ENCODE assay signal across 7 mouse cellular contexts in genomic region chr3:9064266-9065031, GRCm38 (mm10).
DNase-seq lines count a peak whose midpoint lies in the region; ATAC-seq and TF ChIP-seq lines count a peak whose summit lies in the region.

No protein-coding gene starts in this region.

- H3K27ac ChIP-seq in ES-E14 (ENCODE audit: insufficient read depth, low read depth, low read length, poor library complexity, severe bottlenecking), result no peak overlapping the region
- H3K27ac ChIP-seq in embryonic facial prominence, embryonic 11.5 days (replicated peaks; ENCODE audit: low read depth, low read length), result no peak overlapping the region
- H3K27ac ChIP-seq in hindbrain, embryonic 14.5 days, result no peak overlapping the region
- no peak overlapping the region for H3K27ac ChIP-seq in stomach, embryonic 14.5 days (ENCODE audit: low read length)

- H3K36me3 ChIP-seq in ES-E14 (ENCODE audit: control insufficient read depth, insufficient read depth, low read length, poor library complexity, severe bottlenecking), result no peaks in the 10 kb centered on the region
- no peaks in the 10 kb centered on the region for H3K36me3 ChIP-seq in embryonic facial prominence, embryonic 11.5 days (replicated peaks; ENCODE audit: control insufficient read depth, insufficient read depth, low read depth, low read length)
- H3K36me3 ChIP-seq in hindbrain, embryonic 14.5 days (replicated peaks; ENCODE audit: control insufficient read depth, insufficient read depth), result no peaks in the 10 kb centered on the region
- no peaks in the 10 kb centered on the region for H3K36me3 ChIP-seq in stomach, embryonic 14.5 days (ENCODE audit: control insufficient read depth, insufficient read depth, low read length)

- no peak for ATAC-seq in embryonic facial prominence, embryonic 11.5 days (replicated peaks; ENCODE audit: insufficient number of reproducible peaks, low FRiP score, low TSS enrichment, low read depth)
- peak; percentile 40; the same call in 1 of the 2 replicates for ATAC-seq in hindbrain, embryonic 14.5 days (ENCODE audit: low FRiP score)
- ATAC-seq in stomach, embryonic 14.5 days (ENCODE audit: insufficient number of reproducible peaks, insufficient read depth, low FRiP score, low read depth), result 0 out of 2 replicates have a peak, but pooled peaks have one; percentile 44

- H3K4me1 ChIP-seq in ES-E14 (ENCODE audit: control insufficient read depth in 2 of 2, insufficient read depth in 2 of 2, low read length in 2 of 2, poor library complexity in 1 of 2), result no peaks in the 10 kb centered on the region; a peak in 1 of 4 replicates
- no peaks in the 10 kb centered on the region for H3K4me1 ChIP-seq in embryonic facial prominence, embryonic 11.5 days (ENCODE audit: control insufficient read depth, insufficient read depth, low read length)
- no peaks in the 10 kb centered on the region for H3K4me1 ChIP-seq in hindbrain, embryonic 14.5 days (replicated peaks; ENCODE audit: control insufficient read depth, insufficient read depth, low read length)
- no peaks in the 10 kb centered on the region for H3K4me1 ChIP-seq in stomach, embryonic 14.5 days (ENCODE audit: control insufficient read depth, insufficient read depth, low read length)

- in situ Hi-C loops in ES-E14 (cut with MboI; ENCODE audit: low sequenced_read_pairs in 2 of 2, unreplicated experiment in 2 of 2), result loop anchor here (5.0 to 25.0 kb wide), 3 partner anchors 100 to 452 kb away; no protein-coding TSS in a partner anchor

- 41% methylated on average over 15 of the region's 15 CpGs for WGBS in embryonic facial prominence, embryonic 11.5 days
- 47% methylated on average over 15 of the region's 15 CpGs for WGBS in hindbrain, embryonic 14.5 days
- WGBS in stomach, embryonic 14.5 days, result 37% methylated on average over 15 of the region's 15 CpGs

- no peak overlapping the region for H3K9ac ChIP-seq in ES-E14 (ENCODE audit: insufficient read depth, low read depth, low read length, poor library complexity, severe bottlenecking)
- no peak overlapping the region for H3K9ac ChIP-seq in embryonic facial prominence, embryonic 11.5 days (replicated peaks; ENCODE audit: low read length)
- H3K9ac ChIP-seq in hindbrain, embryonic 14.5 days, result no peak overlapping the region
- H3K9ac ChIP-seq in stomach, embryonic 14.5 days (replicated peaks; ENCODE audit: low read depth, low read length), result no peak overlapping the region

- no peak for DNase-seq in ES-E14 (ENCODE audit: low read depth, low spot score)
- DNase-seq in adrenal gland, adult 2 months, result peak; percentile 74
- peak; percentile 73 for DNase-seq in embryonic facial prominence, embryonic 11.5 days (ENCODE audit: low spot score)
- DNase-seq in hindbrain, embryonic 14.5 days (ENCODE audit: low spot score), result peak; percentile 57
- DNase-seq in layer of hippocampus, postnatal 36 days, result peak; percentile 42 to 51
- peak; percentile 50 for DNase-seq in mesoderm, embryonic 11.5 days (ENCODE audit: low read depth, low spot score)

- no peaks in the 10 kb centered on the region for H3K27me3 ChIP-seq in embryonic facial prominence, embryonic 11.5 days (ENCODE audit: control insufficient read depth, insufficient read depth, low read length)
- no peaks in the 10 kb centered on the region for H3K27me3 ChIP-seq in hindbrain, embryonic 14.5 days (ENCODE audit: control insufficient read depth, insufficient read depth, low read length)
- H3K27me3 ChIP-seq in stomach, embryonic 14.5 days (ENCODE audit: control insufficient read depth, insufficient read depth, low read length), result no peaks in the 10 kb centered on the region

- no peaks in the 10 kb centered on the region for H3K9me3 ChIP-seq in ES-E14 (ENCODE audit: control insufficient read depth, insufficient read depth, low read depth, low read length)
- H3K9me3 ChIP-seq in embryonic facial prominence, embryonic 11.5 days (replicated peaks; ENCODE audit: control insufficient read depth, low read length), result no peaks in the 10 kb centered on the region
- no peaks in the 10 kb centered on the region for H3K9me3 ChIP-seq in hindbrain, embryonic 14.5 days (ENCODE audit: control insufficient read depth, low read length)
- H3K9me3 ChIP-seq in stomach, embryonic 14.5 days (ENCODE audit: control insufficient read depth, low read depth, low read length), result no peaks in the 10 kb centered on the region

- no peak overlapping the region for H3K4me2 ChIP-seq in embryonic facial prominence, embryonic 11.5 days (ENCODE audit: low read depth, low read length)
- no peak overlapping the region for H3K4me2 ChIP-seq in hindbrain, embryonic 14.5 days (replicated peaks)
- no peak overlapping the region for H3K4me2 ChIP-seq in stomach, embryonic 14.5 days (replicated peaks; ENCODE audit: low read depth, low read length)

- H3K4me3 ChIP-seq in ES-E14 (ENCODE audit: insufficient read depth in 1 of 2, low read depth in 1 of 2, low read length in 2 of 2, poor library complexity in 1 of 2, severe bottlenecking in 1 of 2), result no peak overlapping the region
- no peak overlapping the region for H3K4me3 ChIP-seq in embryonic facial prominence, embryonic 11.5 days (ENCODE audit: low read depth, low read length)
- H3K4me3 ChIP-seq in hindbrain, embryonic 14.5 days (replicated peaks; ENCODE audit: low read length), result no peak overlapping the region
- no peak overlapping the region for H3K4me3 ChIP-seq in stomach, embryonic 14.5 days (ENCODE audit: low read depth, low read length)

TF ChIP-seq in ES-E14, 5 proteins besides CTCF, POLR2A, EP300 and RAD21:
- peak; percentile 16; the same call in 1 of the 2 replicates for TF ChIP-seq HCFC1 (IDR thresholded peaks at IDR 0.05; ENCODE audit: borderline replicate concordance, insufficient read depth, low read length)
- TF ChIP-seq ZC3H11A (IDR thresholded peaks at IDR 0.05; ENCODE audit: borderline replicate concordance, low read depth, low read length), result peak; percentile 88
- no peak for TF ChIP-seq CHD2 (IDR thresholded peaks at IDR 0.05; ENCODE audit: low read depth, low read length)
TF ChIP-seq in ES-E14: peak in this region for 2.
